Mouse (Mus musculus) layer of hippocampus, adult 11-12 months (tissue): ENCODE measurements around the gene Atp2b4.
A peak's percentile ranks its signal among the peaks of the same experiment; 100 is the strongest.
"Not testable (repeated sequence)": the region's sequence is repeated elsewhere in the genome, so short reads cannot be mapped to it uniquely, and the experiment has no call there.

Experiments used
- DNase-seq: peaks from one replicate; pipeline ENCODE4 v3.0.0; 2022; ENCODE audit warnings: low spot score

The Atp2b4 gene

DNA sequence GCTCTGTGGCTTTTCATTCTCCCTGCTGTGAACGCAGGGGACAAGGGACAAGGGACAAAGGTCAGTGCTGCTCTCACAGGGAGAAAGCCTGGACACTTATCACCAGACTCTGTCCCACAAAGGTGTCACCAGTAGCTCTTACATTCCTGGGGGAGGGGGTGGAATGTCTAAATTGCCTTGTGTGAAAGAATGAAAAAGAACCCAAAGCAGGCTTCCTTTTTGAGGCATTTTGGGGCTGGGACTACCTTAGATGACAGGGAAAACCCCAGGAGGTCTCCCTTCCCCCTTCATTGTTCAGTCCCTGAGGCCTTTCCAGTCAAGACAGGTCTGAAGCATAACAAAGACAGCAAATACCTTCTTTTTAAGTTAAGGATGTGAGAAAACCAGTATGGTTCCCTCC, 106.5 kb downstream of the Atp2b4 start:
- no peak for DNase-seq

DNA sequence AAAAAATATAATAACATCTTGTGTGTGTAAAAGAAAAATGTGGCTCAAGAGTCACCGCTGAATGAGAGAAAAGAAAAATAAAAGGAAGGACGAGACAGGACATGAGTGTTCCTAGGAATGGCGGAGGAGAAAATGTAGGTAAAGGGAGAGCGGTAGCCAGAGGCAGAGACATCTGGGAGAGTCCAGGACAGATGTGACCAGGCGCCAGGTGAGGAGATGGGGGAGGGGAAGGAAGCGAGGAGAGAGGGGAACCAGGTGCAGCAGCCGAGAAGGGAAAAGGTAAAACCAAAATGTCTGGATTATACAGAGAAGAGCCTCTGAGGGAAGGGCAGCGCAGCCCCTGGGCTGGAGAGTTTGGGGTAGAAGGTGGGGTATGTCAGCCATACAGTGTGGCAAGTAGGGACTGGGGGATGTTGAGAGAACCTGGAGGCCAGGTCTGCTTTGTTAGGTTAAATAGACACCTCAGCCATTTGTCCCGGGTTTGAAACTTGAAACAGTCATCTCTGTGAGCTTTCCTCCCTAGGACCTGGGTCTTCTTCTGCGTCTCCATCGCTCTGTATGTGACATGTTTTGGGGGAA, 107.2 kb downstream of the Atp2b4 start:
- no peak for DNase-seq

DNA sequence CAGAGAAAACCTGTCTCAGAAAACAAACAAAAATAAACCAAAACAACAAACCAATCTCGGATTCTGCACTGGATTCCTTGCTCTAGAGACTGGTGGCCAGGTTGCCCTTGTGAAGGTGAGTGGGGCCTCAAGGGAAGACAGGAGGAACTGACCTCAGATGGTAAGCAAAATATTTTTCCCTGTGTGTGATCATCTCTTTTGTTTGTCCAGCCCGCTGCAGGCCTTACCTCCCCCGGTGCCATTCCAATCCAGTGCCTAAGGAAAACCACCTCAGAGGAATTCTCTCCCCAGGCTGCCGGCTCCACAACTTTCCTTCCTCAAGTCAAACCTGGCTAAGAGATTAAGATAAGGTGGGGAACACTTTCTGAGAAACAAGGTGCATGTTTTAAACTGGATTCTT, 108.6 kb downstream of the Atp2b4 start:
- DNase-seq = no peak

DNA sequence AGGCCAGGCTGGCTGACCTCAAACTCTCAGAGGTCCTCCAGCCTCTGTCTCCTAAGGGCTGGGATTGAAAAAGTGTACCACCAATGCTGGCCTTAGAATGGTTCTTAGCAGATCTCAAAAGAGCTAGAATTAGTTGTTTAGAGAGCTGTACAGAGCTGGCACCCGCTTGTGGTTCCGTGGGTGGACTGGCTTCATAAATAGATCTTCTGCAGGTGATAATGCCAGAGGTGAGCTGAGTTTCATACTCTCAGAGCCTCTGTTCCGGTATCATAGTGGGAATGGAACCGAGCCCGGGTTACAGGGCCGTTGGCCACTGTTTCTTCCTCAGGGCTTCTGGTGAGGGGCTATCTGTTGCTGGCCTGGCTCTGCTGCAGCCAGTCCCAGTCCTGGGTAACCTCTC, 109.8 kb downstream of the Atp2b4 start:
- DNase-seq = no peak

DNA sequence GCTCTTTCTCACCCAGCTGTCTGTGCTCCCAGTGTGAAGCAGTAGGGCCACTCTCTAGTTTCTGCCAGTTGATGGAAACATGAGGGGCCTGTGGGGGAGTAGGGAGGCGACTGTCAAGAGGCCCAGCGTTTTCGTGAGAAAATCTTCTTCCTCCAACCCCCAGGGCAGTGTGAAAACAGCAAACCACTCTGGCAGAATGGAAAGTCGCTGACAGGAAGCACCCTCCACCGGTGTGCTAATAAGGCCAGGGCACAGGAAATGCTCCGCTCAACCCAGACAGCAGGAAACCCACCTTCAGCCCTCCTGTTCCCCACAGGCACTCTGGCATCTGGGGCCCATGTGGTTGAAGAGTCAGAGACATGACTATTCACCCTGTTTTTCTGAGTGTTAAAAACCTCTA, 110.9 kb downstream of the Atp2b4 start, which contains the start of gene Lax1:
TSS of gene Lax1 (minus strand) at position 212 of the 400 bp plus-strand sequence.
- DNase-seq = no peak

DNA sequence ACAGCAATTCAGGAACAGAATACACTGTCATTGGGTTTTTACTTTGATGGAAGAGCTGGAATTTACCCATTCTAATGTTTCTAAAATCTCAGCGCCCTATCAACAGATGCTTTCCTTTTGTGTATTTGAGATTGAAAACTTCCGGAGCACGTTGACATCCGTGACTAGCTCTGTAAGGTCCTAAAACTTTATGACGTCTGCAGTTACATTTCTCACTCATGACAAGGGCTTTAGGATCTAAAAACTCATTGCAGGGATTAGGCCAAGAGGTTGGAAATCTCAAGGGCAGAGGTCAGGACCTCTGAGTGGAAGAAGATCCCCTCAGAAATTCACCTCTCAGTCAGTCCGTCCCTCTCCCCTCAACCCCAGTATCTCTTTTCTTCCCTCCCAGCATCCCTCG, 112.5 kb downstream of the Atp2b4 start:
- DNase-seq = no peak

DNA sequence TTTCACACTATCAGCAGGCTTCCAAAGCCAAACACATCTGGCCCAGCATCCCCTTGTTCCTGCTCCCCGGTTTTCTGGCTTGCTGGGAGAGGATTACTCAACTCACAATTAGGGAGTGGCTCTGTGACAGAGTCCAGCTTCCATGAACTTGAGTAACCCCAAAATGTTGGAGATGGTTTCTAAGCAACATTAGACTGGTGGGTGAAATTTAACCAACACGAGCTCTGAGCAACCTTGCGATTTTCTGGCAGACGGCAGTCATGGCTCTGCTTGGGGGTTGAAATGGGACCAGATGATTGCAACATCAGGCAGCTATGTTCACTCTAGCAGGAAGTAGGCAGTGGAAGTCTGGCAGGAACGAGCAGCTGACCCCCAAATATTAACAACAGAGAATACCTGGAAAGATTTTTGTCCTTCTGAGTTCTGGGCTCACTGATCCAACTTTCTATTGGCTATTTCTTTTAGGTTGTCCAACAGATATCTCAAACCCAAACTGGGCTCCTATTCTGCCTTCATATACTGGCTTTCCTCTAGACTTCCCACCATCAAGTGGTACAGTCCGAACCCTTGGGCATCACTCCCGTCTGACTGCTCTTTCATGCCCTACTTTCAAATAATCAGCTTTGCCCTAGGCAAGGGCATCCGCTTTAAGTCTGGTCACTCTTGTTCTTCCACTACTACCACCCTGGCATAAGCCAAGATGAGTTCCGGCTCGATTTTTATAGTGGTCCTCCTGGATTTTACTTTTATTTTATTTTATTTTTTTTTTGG, 114.9 kb downstream of the Atp2b4 start:
- peak; percentile 23 for DNase-seq

DNA sequence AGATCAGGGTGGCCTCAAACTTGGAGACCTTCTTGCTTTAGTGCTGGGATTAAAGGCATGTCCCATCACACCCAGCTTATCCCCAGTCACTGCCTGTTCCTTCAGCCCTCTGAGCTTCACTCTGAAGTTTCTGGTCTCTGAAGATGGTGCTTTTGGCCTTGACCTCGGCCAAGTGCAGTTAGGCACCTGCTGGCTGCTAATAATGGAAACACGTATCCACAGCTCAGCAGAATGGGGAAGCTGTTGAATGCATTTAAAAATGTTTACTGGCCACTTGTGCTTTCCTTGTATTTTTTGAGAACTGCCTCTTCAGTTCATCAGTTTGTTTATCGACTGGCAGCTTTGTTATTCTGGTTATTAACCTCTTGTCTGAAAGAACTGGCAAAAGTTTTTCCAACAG, 129.0 kb downstream of the Atp2b4 start:
- DNase-seq = no peak

DNA sequence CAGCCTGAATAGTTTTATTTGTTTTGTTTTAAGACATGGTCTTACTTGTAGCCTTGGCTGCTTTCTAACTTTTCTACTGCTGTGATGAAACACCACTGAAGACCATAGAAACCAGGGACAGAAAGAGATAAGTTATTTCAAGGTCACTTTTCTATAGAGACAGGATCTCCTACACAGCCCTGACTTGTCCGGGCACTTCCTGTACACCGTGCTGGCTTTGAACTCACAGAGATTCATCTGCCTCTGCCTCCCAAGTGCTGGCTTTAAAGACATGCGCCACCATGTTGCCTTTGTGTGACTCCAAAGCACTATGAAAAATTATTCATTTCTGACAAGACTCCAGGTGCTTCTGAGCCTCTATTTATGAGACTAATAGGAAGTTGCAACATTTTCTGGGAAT, 129.6 kb downstream of the Atp2b4 start:
- no peak for DNase-seq

DNA sequence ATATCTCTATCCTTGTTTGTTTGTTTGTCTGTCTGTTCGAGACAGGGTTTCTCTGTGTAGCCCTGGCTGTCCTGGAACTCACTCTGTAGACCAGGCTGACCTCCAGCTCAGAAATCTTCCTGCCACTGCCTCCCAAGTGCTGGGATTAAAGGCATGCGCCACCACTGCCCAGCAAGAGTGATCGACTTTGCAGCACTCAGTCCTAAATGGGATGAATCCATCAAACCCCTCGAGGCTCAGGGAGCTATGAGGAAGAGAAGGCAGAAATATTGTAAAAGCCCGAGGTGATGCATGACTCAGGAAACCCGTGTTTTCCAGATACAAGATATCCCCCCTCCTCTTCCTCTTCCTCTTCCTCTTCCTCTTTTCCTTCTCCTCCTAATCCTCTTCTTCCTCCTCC, 130.1 kb downstream of the Atp2b4 start:
- DNase-seq = no peak

DNA sequence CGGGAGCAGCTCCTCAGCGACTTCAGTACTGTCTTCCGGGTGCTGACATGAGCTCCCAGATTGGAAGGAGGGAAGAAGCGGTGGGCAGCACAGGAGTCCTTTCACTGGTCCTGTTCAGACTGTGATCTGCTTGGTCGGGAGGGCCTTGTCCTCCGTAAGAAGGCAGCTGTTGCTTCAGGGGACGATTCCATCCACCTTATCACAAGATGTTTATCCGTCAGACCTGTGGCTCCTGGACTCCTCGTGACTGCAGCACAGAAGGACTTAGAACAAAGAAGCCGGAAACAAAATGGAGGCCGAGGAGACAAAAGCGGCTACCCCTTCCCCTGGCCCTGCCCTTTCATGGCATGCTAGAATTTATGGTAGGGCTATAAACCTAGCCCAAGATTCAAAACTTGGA, 130.7 kb downstream of the Atp2b4 start:
- no peak for DNase-seq

DNA sequence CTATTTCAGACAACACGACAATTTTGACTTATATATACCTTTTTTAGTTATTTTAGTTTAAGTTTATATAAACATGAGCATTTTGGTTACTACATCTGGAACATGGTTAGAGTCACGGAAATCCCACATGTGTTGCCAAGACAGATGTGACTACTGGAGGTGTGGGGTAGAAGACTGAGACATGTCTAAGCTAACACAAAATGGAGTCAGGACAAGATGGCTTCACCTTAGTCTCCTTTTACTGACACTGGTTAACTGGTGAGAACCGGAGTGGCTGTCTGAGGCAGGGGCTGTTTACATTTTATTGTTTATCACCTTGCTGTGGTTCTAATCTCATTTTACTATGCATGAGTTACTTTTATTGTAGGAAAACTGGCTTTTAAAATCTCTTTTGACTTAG, 132.2 kb downstream of the Atp2b4 start:
- DNase-seq = no peak

DNA sequence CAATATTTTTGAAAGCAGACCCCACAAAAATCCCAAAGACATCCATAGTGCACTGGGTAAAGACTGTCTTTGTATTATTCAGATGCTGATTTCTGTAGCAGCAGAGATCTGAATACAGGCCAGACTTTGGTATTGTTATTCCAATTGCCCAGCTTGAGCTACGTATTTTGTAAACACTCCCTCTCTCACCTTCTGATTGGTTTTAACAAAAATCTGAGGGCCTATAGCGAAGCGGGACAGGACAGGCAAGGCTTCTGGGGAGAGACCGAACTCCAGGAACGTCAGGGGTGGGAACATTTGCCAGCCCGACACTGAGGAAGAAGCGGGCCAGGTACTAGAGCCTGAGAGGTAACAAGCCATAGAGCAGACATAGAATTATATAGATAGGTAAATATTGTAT, 133.1 kb downstream of the Atp2b4 start:
- no peak for DNase-seq

DNA sequence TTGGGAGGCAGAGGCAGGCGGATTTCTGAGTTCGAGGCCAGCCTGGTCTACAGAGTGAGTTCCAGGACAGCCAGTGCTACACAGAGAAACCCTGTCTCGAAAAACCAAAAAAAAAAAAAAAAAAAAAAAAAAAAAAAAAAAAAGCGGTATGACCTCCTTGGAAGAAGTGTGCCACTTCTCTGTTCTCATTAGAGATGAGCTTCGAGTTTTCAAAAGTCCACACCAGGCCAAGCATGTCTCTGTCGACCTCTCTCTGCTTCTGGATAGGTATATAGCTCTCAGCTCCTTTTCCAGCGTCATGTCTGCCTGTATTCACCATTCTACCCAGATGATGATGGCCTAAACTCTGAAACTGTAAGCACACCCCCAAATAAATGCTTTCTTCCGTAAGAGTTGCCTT, 135.1 kb downstream of the Atp2b4 start:
- not testable (repeated sequence) for DNase-seq

DNA sequence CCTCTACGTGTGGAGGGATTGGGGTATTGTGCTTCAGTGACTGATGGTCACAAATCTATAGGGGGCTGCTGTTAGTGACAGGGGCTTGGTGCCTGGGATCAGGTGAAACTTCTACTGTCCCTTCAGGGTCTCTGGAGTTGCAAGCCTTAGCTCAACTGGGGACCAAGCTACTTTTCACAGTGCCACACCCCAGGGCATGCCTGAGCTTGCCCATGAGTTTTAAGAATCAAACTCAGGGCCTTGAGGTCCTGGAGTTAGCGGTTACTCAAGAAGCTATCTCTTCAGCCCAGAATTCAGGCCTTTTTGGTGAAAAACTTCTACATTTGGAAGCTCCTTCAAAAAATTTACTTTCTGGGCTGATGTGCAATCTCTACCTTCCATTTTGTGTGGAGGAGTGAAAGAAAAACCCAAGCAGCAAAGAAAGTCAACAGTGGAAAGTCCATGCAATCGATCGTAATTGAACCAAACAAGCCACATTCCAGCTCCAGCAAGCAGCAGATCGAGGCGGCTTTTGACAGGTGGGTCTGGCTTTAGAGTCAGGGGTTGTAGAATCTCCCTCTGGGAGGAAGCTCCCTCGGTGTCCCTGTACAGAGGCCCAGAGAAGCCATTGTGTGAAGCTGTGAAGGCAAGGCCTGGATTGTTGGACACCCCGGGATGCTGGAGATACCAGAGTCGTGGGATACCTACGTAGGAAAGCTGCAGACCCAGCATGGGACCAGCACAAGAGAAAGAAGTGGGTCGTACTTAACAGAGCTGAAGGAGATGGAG, 136.5 kb downstream of the Atp2b4 start:
- no peak for DNase-seq

DNA sequence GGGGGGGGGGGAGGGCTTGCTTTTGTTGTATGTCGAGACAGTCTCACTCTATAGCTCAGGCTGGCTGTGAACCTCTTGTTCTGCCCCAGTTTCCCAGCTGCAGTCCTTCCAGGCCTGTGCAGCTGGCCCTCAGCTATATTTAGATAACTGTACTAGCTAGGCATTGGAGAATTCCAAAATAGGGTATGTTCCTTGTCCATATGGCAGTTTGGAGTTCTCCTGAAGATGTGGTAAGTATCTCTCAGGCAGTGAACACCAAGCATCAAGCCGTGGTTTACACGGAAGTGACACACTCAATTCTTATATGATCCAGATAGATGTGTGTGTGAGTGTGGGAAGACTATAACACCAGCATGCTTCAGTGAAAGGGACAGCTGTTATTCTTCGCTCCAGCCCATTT, 137.4 kb downstream of the Atp2b4 start:
- no peak for DNase-seq

DNA sequence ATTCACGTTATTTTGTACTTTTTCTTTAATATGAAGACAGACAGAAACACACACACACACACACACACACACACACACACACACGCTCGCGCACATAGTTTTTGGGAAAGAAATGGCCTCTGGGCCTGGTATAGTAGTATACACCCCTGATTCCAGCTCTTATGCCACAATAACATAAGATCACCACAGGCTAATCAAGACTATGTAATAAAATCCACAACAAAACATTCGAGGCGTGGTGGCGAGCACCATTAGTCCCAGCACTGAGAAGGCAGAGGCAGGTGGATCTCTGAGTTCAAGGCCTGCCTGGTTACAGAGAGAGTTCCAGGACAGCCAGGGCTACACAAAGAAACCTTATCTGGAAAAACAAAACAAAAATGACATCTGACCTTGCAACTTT, 137.9 kb downstream of the Atp2b4 start:
- no peak for DNase-seq

DNA sequence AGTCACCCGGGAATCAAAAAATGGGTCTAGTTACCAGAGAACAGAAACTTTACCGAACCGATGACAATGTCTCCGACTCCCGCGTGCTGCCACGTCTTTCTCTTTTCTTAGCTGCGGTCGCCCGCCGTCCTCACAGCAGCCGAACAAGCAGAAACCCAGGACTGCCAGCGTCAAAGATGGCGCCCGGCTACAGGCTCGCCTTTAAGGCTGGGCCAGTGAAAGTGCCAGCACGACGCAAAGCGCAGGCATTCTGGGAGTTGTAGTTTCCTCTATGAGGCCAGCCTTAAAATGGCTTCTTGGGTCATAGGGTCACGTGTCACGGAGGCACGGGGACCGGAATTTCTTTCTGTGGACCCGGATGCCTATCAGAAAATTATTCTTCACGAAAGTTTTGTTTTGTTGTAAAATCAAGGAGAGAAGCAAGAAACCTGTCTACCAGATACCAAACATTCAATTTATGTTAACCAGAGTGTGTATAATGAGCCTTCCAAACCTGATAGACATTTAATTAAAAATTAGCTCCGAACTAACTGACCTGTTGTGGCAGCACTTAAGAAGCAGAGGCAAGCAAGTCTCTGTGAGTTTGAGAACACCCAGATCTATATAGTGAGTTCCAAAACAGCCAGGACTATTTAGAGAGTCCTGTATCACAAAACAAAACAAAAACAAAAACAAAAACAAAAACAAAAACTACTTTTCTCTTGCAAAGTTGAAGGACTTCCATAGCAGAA, 139.5 kb downstream of the Atp2b4 start, which contains the start of gene Gm38394:
TSS of gene Gm38394 (minus strand) at position 116 of the 731 bp plus-strand sequence.
- DNase-seq = peak; percentile 95

DNA sequence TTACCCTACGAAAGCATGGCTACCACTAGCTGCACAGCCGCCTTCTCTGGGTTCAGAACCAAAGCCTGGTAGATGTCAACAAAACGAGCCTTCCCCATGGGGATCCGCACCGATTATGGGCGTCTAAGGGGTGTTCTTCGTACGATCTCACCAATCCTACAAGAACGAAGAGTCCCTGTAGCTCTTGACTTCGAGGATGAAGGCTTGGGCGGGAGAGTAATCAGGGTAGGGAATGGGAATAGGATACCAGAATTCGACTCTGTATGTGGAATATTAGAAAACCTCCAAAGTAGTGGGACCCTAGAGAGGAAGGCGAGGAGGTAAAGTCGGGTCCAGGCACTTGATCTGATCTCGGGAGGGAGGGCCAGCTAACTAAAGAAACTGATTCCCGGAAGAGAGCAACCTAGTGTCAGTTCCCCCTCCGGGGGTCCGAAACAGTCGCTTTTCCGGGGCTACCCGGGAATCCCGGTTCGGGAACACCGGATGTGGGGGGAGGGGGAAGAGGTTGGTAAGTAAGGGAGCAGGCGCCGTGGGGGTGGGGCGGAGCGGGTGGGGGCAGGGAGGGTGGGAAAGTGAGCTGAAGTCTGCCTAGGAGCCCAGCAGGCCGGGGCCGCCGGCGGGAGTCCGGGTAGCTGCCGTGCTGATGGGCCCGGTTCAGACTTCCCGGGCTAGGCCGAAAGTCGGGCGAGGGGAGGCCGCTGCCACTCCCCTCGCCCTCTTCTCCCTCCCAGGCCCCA, 140.2 kb downstream of the Atp2b4 start, which contains the start of gene Zbed6:
TSS of gene Zbed6 (minus strand) at position 420 of the 737 bp plus-strand sequence.
- DNase-seq = peak; percentile 70

DNA sequence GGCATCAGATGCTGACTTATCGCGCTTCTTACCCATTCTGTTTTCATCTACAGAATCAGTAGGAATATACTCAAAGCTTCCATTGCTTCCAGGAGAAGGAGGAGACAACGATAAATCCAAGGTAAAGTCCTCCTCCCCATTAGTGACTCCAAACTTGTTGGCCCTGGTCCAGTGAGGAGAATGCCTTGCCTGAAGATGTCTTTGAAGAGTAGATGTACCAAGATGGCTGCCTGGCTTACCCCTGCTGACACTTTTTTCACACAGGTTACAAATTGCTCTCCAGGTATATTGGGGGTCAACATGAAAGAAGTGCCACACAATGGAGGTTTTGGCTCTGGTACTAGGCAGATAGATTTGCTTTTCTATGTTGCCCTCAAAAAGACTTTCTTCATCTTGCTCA, 142.0 kb downstream of the Atp2b4 start:
- no peak for DNase-seq

DNA sequence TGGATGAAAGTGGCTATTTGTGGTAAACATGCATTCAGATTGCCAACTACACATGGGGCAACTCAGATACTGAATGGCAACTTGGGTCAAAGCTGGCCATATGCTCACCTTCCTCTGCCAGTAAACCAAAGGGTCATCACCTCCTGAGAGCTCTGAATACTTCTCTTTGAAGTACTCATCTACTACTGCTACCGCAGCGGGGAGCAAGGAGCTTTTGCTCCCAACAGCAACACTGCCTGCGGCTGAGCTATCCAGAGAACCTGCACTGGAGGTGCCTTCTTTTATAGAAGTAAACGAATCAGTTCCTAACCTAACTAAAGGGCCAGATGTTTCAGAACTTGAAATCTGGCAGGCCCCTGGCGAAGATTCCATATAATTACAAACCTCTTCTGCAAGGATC, 144.0 kb downstream of the Atp2b4 start:
- no peak for DNase-seq

DNA sequence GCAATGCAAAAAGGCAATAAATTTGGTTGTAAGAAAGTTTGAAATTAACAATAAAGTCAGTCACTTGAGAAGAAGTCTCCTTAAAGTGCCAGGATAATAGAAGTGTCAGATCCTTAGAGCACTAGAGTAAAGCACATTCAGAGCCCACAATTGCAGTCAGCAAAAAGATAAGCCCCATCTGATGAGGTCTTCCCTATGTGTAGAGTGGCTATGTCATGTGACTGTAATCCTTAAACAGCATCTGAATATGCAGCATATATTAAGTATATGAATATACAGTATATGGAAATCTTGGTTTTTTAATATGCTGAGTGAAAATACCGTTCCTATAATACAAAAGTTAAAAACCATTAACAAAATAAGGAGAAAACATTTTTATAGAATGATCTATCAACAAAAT, 147.8 kb downstream of the Atp2b4 start:
- DNase-seq = no peak
